Mouse (Mus musculus): ENCODE measurements around the gene Gm28043. TPM values are rescaled to one million over a fixed set of nuclear protein-coding genes. Genes with fewer than 3 reads are reported as not detected.
"Not testable (repeated sequence)": the region's sequence is repeated elsewhere in the genome, so short reads cannot be mapped to it uniquely, and the experiment has no call there.

Gm28043 gene
- polyA plus RNA-seq, 1 experiment from 2014 or later = 1.7 TPM

GRCm38 (mm10) chr17:29702938-29703710 lies 88.4 kb downstream of the Gm28043 start:
- Histone ChIP-seq H3K4me2 (no peak overlapping the region), H3K36me3 (peaks cover 50% of the 10 kb centered on the region), H3K9ac (replicated peaks) (no peak overlapping the region), H3K9me3 (replicated peaks) (no peaks in the 10 kb centered on the region), H3K4me3 (replicated peaks) (no peak overlapping the region), H3K27ac (replicated peaks) (0 out of 2 replicates have a peak overlapping the region, but pooled peaks have one; percentile 33), H3K27me3 (replicated peaks) (no peaks in the 10 kb centered on the region), H3K4me1 (peaks cover 32% of the 10 kb centered on the region)
- WGBS = 66% methylated on average over 4 of the region's 4 CpGs
- no peak for ATAC-seq (ENCODE audit: low FRiP score)

- Histone ChIP-seq H3K9ac (replicated peaks) (no peak overlapping the region), H3K27me3 (replicated peaks) (no peaks in the 10 kb centered on the region), H3K4me2 (no peak overlapping the region), H3K36me3 (peaks cover 34% of the 10 kb centered on the region), H3K9me3 (replicated peaks) (no peaks in the 10 kb centered on the region), H3K27ac (replicated peaks) (no peak overlapping the region), H3K4me1 (peaks cover 47% of the 10 kb centered on the region), H3K4me3 (replicated peaks) (no peak overlapping the region)
- 25% methylated on average over 3 of the region's 3 CpGs for WGBS
- ATAC-seq (ENCODE audit: low FRiP score) = 0 out of 2 replicates have a peak, but pooled peaks have one; percentile 61
These were observed 90.1 kb downstream of the Gm28043 start for GRCm38 (mm10) chr17:29704781-29705180.

- peaks cover 23% of the 10 kb centered on the region for H3K36me3 ChIP-seq
- H3K4me2 ChIP-seq = no peak overlapping the region
- H3K9ac ChIP-seq (replicated peaks) = no peak overlapping the region
- no peaks in the 10 kb centered on the region for H3K9me3 ChIP-seq (replicated peaks)
- no peak for ATAC-seq (ENCODE audit: low FRiP score)
- peaks cover 57% of the 10 kb centered on the region for H3K4me1 ChIP-seq
- 76% methylated on average over 5 of the region's 5 CpGs for WGBS
- no peak overlapping the region for H3K4me3 ChIP-seq (replicated peaks)
- H3K27me3 ChIP-seq (replicated peaks) = no peaks in the 10 kb centered on the region
- H3K27ac ChIP-seq (replicated peaks) = no peak overlapping the region
These were observed 91.2 kb downstream of the Gm28043 start for GRCm38 (mm10) chr17:29705881-29706280.

GRCm38 (mm10) chr17:29706981-29707545 lies 92.4 kb downstream of the Gm28043 start:
- WGBS = 23% methylated on average over 5 of the region's 5 CpGs
- no peak overlapping the region for H3K9ac ChIP-seq (replicated peaks)

GRCm38 (mm10) chr17:29708783-29709182 lies 94.1 kb downstream of the Gm28043 start:
- H3K9ac ChIP-seq (replicated peaks) = no peak overlapping the region
- H3K9me3 ChIP-seq (replicated peaks) = no peaks in the 10 kb centered on the region
- WGBS = 85% methylated on average over 5 of the region's 5 CpGs
- no peak overlapping the region for H3K4me2 ChIP-seq
- no peaks in the 10 kb centered on the region for H3K27me3 ChIP-seq (replicated peaks)
- H3K27ac ChIP-seq (replicated peaks) = no peak overlapping the region
- H3K36me3 ChIP-seq = peaks cover 8% of the 10 kb centered on the region; the same call in 1 of the 2 replicates
- no peak overlapping the region for H3K4me3 ChIP-seq (replicated peaks)
- ATAC-seq (ENCODE audit: low FRiP score) = no peak
- peaks cover 64% of the 10 kb centered on the region for H3K4me1 ChIP-seq

More at GRCm38 (mm10) chr17:29706981-29707545, 92.4 kb downstream of the Gm28043 start:
- Histone ChIP-seq H3K4me3 (replicated peaks) (no peak overlapping the region), H3K4me1 (peaks cover 67% of the 10 kb centered on the region), H3K27ac (replicated peaks) (no peak overlapping the region), H3K27me3 (replicated peaks) (no peaks in the 10 kb centered on the region), H3K9me3 (replicated peaks) (no peaks in the 10 kb centered on the region), H3K4me2 (no peak overlapping the region), H3K36me3 (peaks cover 11% of the 10 kb centered on the region; the same call in 1 of the 2 replicates)
- no peak for ATAC-seq (ENCODE audit: low FRiP score)

- Histone ChIP-seq H3K4me2 (no peak overlapping the region), H3K27ac (replicated peaks) (peak overlapping the region; percentile 61), H3K4me1 (peaks cover 64% of the 10 kb centered on the region)
These were observed 95.9 kb downstream of the Gm28043 start for GRCm38 (mm10) chr17:29710562-29711044.

GRCm38 (mm10) chr17:29711076-29711744 lies 96.5 kb downstream of the Gm28043 start:
- H3K4me3 ChIP-seq (replicated peaks) = no peak overlapping the region
- no peaks in the 10 kb centered on the region for H3K9me3 ChIP-seq (replicated peaks)
- peak overlapping the region; percentile 61 for H3K27ac ChIP-seq (replicated peaks)
- no peak overlapping the region for H3K9ac ChIP-seq (replicated peaks)
- ATAC-seq (ENCODE audit: low FRiP score) = no peak
- H3K36me3 ChIP-seq = no peaks in the 10 kb centered on the region
- H3K4me2 ChIP-seq = no peak overlapping the region
- no peaks in the 10 kb centered on the region for H3K27me3 ChIP-seq (replicated peaks)
- peaks cover 69% of the 10 kb centered on the region for H3K4me1 ChIP-seq
- 52% methylated on average over 19 of the region's 19 CpGs for WGBS

More at GRCm38 (mm10) chr17:29710562-29711044, 95.9 kb downstream of the Gm28043 start:
- Histone ChIP-seq H3K36me3 (no peaks in the 10 kb centered on the region), H3K27me3 (replicated peaks) (no peaks in the 10 kb centered on the region), H3K9ac (replicated peaks) (no peak overlapping the region), H3K9me3 (replicated peaks) (no peaks in the 10 kb centered on the region), H3K4me3 (replicated peaks) (no peak overlapping the region)
- no peak for ATAC-seq (ENCODE audit: low FRiP score)
- WGBS = 53% methylated on average over 11 of the region's 11 CpGs

- no peak for ATAC-seq (ENCODE audit: low FRiP score)
- no peak overlapping the region for H3K9ac ChIP-seq (replicated peaks)
These were observed 97.2 kb downstream of the Gm28043 start for GRCm38 (mm10) chr17:29711745-29712431.

GRCm38 (mm10) chr17:29712565-29712964 lies 97.9 kb downstream of the Gm28043 start:
- H3K27ac ChIP-seq (replicated peaks) = no peak overlapping the region
- H3K9ac ChIP-seq (replicated peaks) = no peak overlapping the region
- H3K27me3 ChIP-seq (replicated peaks) = no peaks in the 10 kb centered on the region
- H3K36me3 ChIP-seq = no peaks in the 10 kb centered on the region
- H3K9me3 ChIP-seq (replicated peaks) = no peaks in the 10 kb centered on the region
- ATAC-seq (ENCODE audit: low FRiP score) = no peak
- peaks cover 67% of the 10 kb centered on the region for H3K4me1 ChIP-seq
- H3K4me2 ChIP-seq = no peak overlapping the region
- H3K4me3 ChIP-seq (replicated peaks) = no peak overlapping the region
- whole genome bisulfite sequencing = 44% methylated on average over 7 of the region's 7 CpGs

More at GRCm38 (mm10) chr17:29711745-29712431, 97.2 kb downstream of the Gm28043 start:
- WGBS = 64% methylated on average over 8 of the region's 8 CpGs
- no peak overlapping the region for H3K4me3 ChIP-seq (replicated peaks)
- H3K9me3 ChIP-seq (replicated peaks) = no peaks in the 10 kb centered on the region
- H3K4me1 ChIP-seq = peaks cover 68% of the 10 kb centered on the region
- H3K27me3 ChIP-seq (replicated peaks) = no peaks in the 10 kb centered on the region
- H3K4me2 ChIP-seq = no peak overlapping the region
- H3K36me3 ChIP-seq = no peaks in the 10 kb centered on the region
- H3K27ac ChIP-seq (replicated peaks) = 0 out of 2 replicates have a peak overlapping the region, but pooled peaks have one; percentile 37

- H3K27ac ChIP-seq (replicated peaks); H3K4me2 ChIP-seq; H3K9ac ChIP-seq (replicated peaks); H3K36me3 ChIP-seq; H3K4me3 ChIP-seq (replicated peaks); H3K9me3 ChIP-seq (replicated peaks); ATAC-seq (ENCODE audit: low FRiP score); H3K27me3 ChIP-seq (replicated peaks): not testable (repeated sequence)
- peaks cover 58% of the 10 kb centered on the region for H3K4me1 ChIP-seq
- 96% methylated on average over 4 of the region's 4 CpGs for WGBS
These were observed 99.1 kb downstream of the Gm28043 start for GRCm38 (mm10) chr17:29713734-29714133.
